Mouse (Mus musculus) retina, embryonic 14.5 days (tissue): ENCODE results near the gene Actl7a.

ENCODE experiments used
- DNase-seq: peaks from one replicate; pipeline ENCODE4 v3.0.0-alpha.2; 2015; ENCODE audit warnings: low spot score

Actl7a gene

DNA sequence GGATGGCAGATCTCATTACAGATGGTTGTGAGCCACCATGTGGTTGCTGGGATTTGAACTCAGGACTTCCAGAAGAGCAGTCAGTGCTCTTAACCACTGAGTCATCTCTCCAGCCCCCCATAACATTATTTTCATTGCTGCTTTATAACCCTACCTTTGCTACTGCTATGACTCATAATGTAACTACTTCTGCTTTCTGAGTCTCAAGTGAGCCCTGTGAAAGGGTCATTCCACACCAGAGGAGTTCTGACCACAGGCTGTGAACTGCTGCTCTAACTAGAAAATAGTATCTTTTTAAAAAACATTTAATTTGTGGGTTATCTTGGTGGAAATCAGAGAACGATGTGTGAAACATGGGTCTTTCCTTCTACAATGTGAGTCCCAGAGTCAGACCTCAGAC lies 14.5 kb downstream of the Actl7a start:
- DNase-seq: no peak

- DNase-seq: no peak
Observed at GRCm38 (mm10) chr4:56767861-56768284, 24.7 kb downstream of the Actl7a start.

- no peak for DNase-seq
Observed at GRCm38 (mm10) chr4:56768913-56769312, 25.7 kb downstream of the Actl7a start.

DNA sequence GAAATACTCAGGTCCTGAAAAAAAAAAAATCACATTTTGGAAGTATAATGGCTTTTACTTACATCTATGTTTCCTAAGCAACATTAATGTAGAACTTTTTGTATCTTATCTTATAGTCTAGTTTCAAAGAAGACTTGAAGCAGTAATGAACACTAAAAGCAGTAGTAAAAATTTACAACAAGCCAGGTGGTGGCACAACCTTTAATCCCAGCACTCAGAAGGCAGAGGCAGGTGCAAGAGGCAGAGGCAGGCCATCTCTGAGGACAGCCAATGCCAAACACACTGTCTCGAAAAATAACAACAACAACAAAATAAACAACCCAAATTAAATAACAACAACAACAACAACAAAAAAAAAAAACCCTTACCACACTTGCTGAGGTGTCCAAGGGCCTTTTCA lies 27.9 kb downstream of the Actl7a start:
- DNase-seq: no peak

GRCm38 (mm10) chr4:56791373-56791772 lies 48.2 kb downstream of the Actl7a start:
- DNase-seq: peak; percentile 24
